18 mouse cellular contexts compared by ENCODE assay signal in the genomic region with DNA sequence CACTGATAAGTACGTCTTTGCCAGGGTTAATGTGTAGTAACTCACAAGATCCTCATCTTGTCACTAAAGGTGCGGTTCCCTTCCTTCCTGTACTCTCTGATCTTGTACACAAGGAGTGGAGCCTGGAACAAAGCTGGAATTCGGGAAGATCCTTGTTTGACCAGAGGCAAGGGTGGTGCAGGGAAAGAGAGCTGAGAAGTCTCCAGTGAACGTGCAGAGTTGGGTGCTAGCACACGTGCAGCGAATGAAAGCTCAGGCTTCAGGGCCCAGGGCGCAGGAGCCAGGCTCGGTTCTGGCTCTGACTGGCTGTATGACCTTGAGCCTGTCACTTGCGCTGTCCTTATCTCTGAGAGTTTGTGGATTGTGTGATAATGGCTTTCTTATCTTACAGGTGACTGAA. TPM values are rescaled to one million over a fixed set of nuclear protein-coding genes. Genes with fewer than 3 reads are reported as not detected.
DNase-seq lines count a peak whose midpoint lies in the region; ATAC-seq and TF ChIP-seq lines count a peak whose summit lies in the region.
"Had no signal": no experiment of that assay in that cellular context is flagged by ENCODE, and none has a peak within 500 bp of the region (broad histone marks: within the 10 kb centered on the region; RNA-seq: fewer than 3 reads in every experiment).

No protein-coding gene starts in this region.

- H3K4me1 ChIP-seq in kidney, embryonic 16.5 days (ENCODE audit: insufficient read depth, low read length) = peaks cover 40% of the 10 kb centered on the region
- H3K4me1 ChIP-seq in kidney, embryonic 15.5 days = peaks cover 45% of the 10 kb centered on the region
- peaks cover 20% of the 10 kb centered on the region for H3K4me1 ChIP-seq in small intestine, adult 2 months (ENCODE audit: control insufficient read depth, insufficient read depth, insufficient read length, low read length)

- peak; percentile 29 to 72 for DNase-seq in adrenal gland, adult (ENCODE audit: inconsistent age in 2 of 2, low spot score in 1 of 2)
- no peak for DNase-seq in adrenal gland, postnatal 36 days
- DNase-seq in ZHBTc4 (ENCODE audit: low read depth, low spot score) = peak; percentile 90
- DNase-seq in cerebellum, adult 11 months = no peak
- no peak for DNase-seq in kidney, postnatal 36 days

- no peak for TF ChIP-seq CTCF in small intestine, adult 2 months (IDR thresholded peaks at IDR 0.05; ENCODE audit: extremely low read depth, insufficient read length, insufficient replicate concordance, low read depth, low read length)

- H3K4me2 ChIP-seq in kidney, embryonic 16.5 days (replicated peaks; ENCODE audit: low read depth, low read length) = no peak overlapping the region
- no peak overlapping the region for H3K4me2 ChIP-seq in kidney, embryonic 15.5 days

- no peak overlapping the region for H3K4me3 ChIP-seq in kidney, embryonic 16.5 days (ENCODE audit: low read length)
- H3K4me3 ChIP-seq in kidney, embryonic 15.5 days (replicated peaks) = no peak overlapping the region
- peak overlapping the region; percentile 12; the same call in 1 of the 2 replicates for H3K4me3 ChIP-seq in small intestine, adult 2 months (ENCODE audit: low read depth, low read length)

- no peak for TF ChIP-seq POLR2A in small intestine, adult 2 months (IDR thresholded peaks at IDR 0.05; ENCODE audit: low read depth, low read length)

- H3K9ac ChIP-seq in kidney, embryonic 16.5 days (replicated peaks; ENCODE audit: low read length) = peak overlapping the region; percentile 51
- H3K9ac ChIP-seq in kidney, embryonic 15.5 days = no peak overlapping the region

- no peaks in the 10 kb centered on the region for H3K36me3 ChIP-seq in kidney, embryonic 16.5 days (ENCODE audit: insufficient read depth, low read length)
- H3K36me3 ChIP-seq in kidney, embryonic 15.5 days = no peaks in the 10 kb centered on the region
- no peaks in the 10 kb centered on the region for H3K36me3 ChIP-seq in small intestine, adult 2 months (ENCODE audit: control insufficient read depth, insufficient read depth, low read length)
- H3K36me3 ChIP-seq: embryonic facial prominence, embryonic 12.5 days; hindbrain, embryonic 15.5 days; limb, embryonic 12.5 days; midbrain, embryonic 13.5 days had no signal

- H3K27me3 ChIP-seq in kidney, embryonic 16.5 days (ENCODE audit: insufficient read depth, low read length) = no peaks in the 10 kb centered on the region
- H3K27me3 ChIP-seq in kidney, embryonic 15.5 days = no peaks in the 10 kb centered on the region
- no peaks in the 10 kb centered on the region for H3K27me3 ChIP-seq in small intestine, adult 2 months (ENCODE audit: control insufficient read depth, insufficient read depth, low read length)
- H3K27me3 ChIP-seq: CH12.LX; embryonic facial prominence, embryonic 12.5 days; hindbrain, embryonic 15.5 days; limb, embryonic 12.5 days; midbrain, embryonic 13.5 days had no signal

- 0 out of 2 replicates have a peak overlapping the region, but pooled peaks have one; percentile 25 for H3K27ac ChIP-seq in kidney, embryonic 16.5 days (ENCODE audit: low read length)
- no peak overlapping the region for H3K27ac ChIP-seq in kidney, embryonic 15.5 days
- peak overlapping the region; percentile 43 for H3K27ac ChIP-seq in small intestine, adult 2 months (ENCODE audit: insufficient read depth, low read depth, low read length)
- H3K27ac ChIP-seq: liver, embryonic 14.5 days; macrophage had no signal

- no peaks in the 10 kb centered on the region for H3K9me3 ChIP-seq in kidney, embryonic 16.5 days (ENCODE audit: low read length)
- H3K9me3 ChIP-seq in kidney, embryonic 15.5 days (replicated peaks) = no peaks in the 10 kb centered on the region
- H3K9me3 ChIP-seq: embryonic facial prominence, embryonic 12.5 days; hindbrain, embryonic 15.5 days; limb, embryonic 12.5 days; midbrain, embryonic 13.5 days had no signal

- no peak for ATAC-seq in kidney, embryonic 16.5 days (ENCODE audit: low FRiP score, low TSS enrichment)
- no peak for ATAC-seq in kidney, embryonic 15.5 days (replicated peaks; ENCODE audit: low FRiP score)

- WGBS in kidney, embryonic 16.5 days = 59% methylated on average over 9 of the region's 9 CpGs
- 66% methylated on average over 9 of the region's 9 CpGs for WGBS in kidney, embryonic 15.5 days
- 18% methylated on average over 9 of the region's 9 CpGs for WGBS in small intestine, adult 2 months

RNA-seq across cellular contexts. Expression of gene Snx18, which starts 0.6 kb away (rescaled TPM):
- 10 to 100 TPM; 22.1 to 25.7 TPM for total RNA-seq in adrenal gland, postnatal 36 days (2021)
- polyA plus RNA-seq in kidney, embryonic 16.5 days (2015; fragmentation: Nextera tagmentation; extraction: Ambion mirVana) = 24.6 and 27.2 TPM in 2 replicates
- 31.3 and 32.0 TPM in 2 replicates for polyA plus RNA-seq in kidney, embryonic 15.5 days (2015; fragmentation: Nextera tagmentation; extraction: Ambion mirVana)
- polyA plus RNA-seq in small intestine, adult 2 months (2012; rRNA removed) = 9.2 and 11.1 TPM in 2 replicates

RNA-seq across cellular contexts. Expression of gene Hspb3, which starts 44.5 kb away (rescaled TPM):
- total RNA-seq in adrenal gland, postnatal 36 days (2021) = not detected
- polyA plus RNA-seq in kidney, embryonic 16.5 days (2015; fragmentation: Nextera tagmentation; extraction: Ambion mirVana) = 0.27 and 0.71 TPM in 2 replicates
- polyA plus RNA-seq in kidney, embryonic 15.5 days (2015; fragmentation: Nextera tagmentation; extraction: Ambion mirVana) = 0.90 and 1.7 TPM in 2 replicates
- not detected in 2 replicates for polyA plus RNA-seq in small intestine, adult 2 months (2012; rRNA removed)
- total RNA-seq: CH12.LX had no signal
- polyA plus RNA-seq: gonadal fat pad, adult 2 months; kidney, embryonic 14.5 days; liver, embryonic 14.5 days; macrophage; spleen, adult 2 months had no signal

Comparison
In these comparisons a context has a peak if more than half of its experiments do, and no peak if none do; other contexts are left out.
1. DNase-seq: peak in adrenal gland, adult (2 of 2) and ZHBTc4 (single experiment); none in adrenal gland, postnatal 36 days (0 of 2), cerebellum, adult 11 months (single experiment) and kidney, postnatal 36 days (0 of 2).